10 mouse cellular contexts compared by ENCODE assay signal in the genomic region with DNA sequence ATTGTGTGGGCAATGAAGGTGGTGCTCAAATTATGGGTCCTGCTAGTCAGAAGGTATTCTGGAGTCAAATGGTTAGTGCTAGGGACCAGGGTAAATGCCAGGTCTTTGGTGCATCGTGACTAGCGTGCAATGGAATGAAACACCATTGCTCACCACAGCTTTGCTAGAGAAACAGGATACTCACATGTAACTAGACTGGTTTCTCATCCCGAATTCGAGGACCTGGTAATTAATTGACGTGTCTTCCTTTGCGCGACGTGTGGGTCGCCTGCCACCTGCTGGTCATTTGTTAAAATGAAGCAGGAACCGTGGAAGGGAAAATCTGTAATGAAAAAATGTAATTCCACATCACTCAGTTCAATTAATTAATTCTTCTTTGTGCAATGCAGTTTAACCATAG. TPM values are rescaled to one million over a fixed set of nuclear protein-coding genes. Genes with fewer than 3 reads are reported as not detected.
DNase-seq lines count a peak whose midpoint lies in the region; ATAC-seq and TF ChIP-seq lines count a peak whose summit lies in the region.
"Had no signal": no experiment of that assay in that cellular context is flagged by ENCODE, and none has a peak within 500 bp of the region (broad histone marks: within the 10 kb centered on the region; RNA-seq: fewer than 3 reads in every experiment).

No protein-coding gene starts in this region.

- no peak overlapping the region for H3K27ac ChIP-seq in liver, embryonic 12.5 days
- no peak overlapping the region for H3K27ac ChIP-seq in limb, embryonic 14.5 days (replicated peaks; ENCODE audit: low read depth, low read length)
- no peak overlapping the region for H3K27ac ChIP-seq in neural tube, embryonic 13.5 days (replicated peaks)

- WGBS in liver, embryonic 12.5 days (ENCODE audit: insufficient replicate concordance): 3% methylated on average over 10 of the region's 10 CpGs
- WGBS in limb, embryonic 14.5 days: 2% methylated on average over 10 of the region's 10 CpGs
- 1% methylated on average over 10 of the region's 10 CpGs for WGBS in neural tube, embryonic 13.5 days

- DNase-seq in liver: peak; percentile 11
- DNase-seq in ZHBTc4 (ENCODE audit: low read depth, low spot score): peak; percentile 56
- peak; percentile 35 to 68 for DNase-seq in cerebellum, postnatal 4 days (ENCODE audit: low spot score in 2 of 2)
- peak; percentile 36 to 47 for DNase-seq in heart, postnatal 36 days
- peak; percentile 13 for DNase-seq in limb, embryonic 14.5 days (ENCODE audit: low spot score)
- DNase-seq in T-cell, adult 2 months (ENCODE audit: low spot score): no peak

- no peaks in the 10 kb centered on the region for H3K9me3 ChIP-seq in liver, embryonic 12.5 days (replicated peaks)
- no peaks in the 10 kb centered on the region for H3K9me3 ChIP-seq in limb, embryonic 14.5 days (ENCODE audit: control insufficient read depth, low read length)
- H3K9me3 ChIP-seq in neural tube, embryonic 13.5 days: no peaks in the 10 kb centered on the region

- no peaks in the 10 kb centered on the region for H3K4me1 ChIP-seq in liver, embryonic 12.5 days
- no peaks in the 10 kb centered on the region for H3K4me1 ChIP-seq in limb, embryonic 14.5 days (ENCODE audit: control insufficient read depth, insufficient read depth, low read length)
- peaks cover 20% of the 10 kb centered on the region for H3K4me1 ChIP-seq in neural tube, embryonic 13.5 days (replicated peaks)

- intact Hi-C loops in heart, postnatal 36 days (cut with DNase I): loop anchor here (1.0 to 2.0 kb wide), 2 partner anchors 409 to 479 kb away; no protein-coding TSS in a partner anchor

- H3K4me2 ChIP-seq in liver, embryonic 12.5 days: no peak overlapping the region
- no peak overlapping the region for H3K4me2 ChIP-seq in limb, embryonic 14.5 days (replicated peaks; ENCODE audit: low read depth, low read length, severe bottlenecking)
- peak overlapping the region; percentile 39 for H3K4me2 ChIP-seq in neural tube, embryonic 13.5 days

- ATAC-seq in liver, embryonic 12.5 days: no peak
- no peak for ATAC-seq in limb, embryonic 14.5 days (ENCODE audit: low FRiP score, low read depth)
- ATAC-seq in neural tube, embryonic 13.5 days (ENCODE audit: low read depth): peak; percentile 20; the same call in 1 of the 2 replicates

- H3K36me3 ChIP-seq in liver, embryonic 12.5 days: no peaks in the 10 kb centered on the region
- no peaks in the 10 kb centered on the region for H3K36me3 ChIP-seq in limb, embryonic 14.5 days (ENCODE audit: control insufficient read depth, insufficient read depth, low read length)
- no peaks in the 10 kb centered on the region for H3K36me3 ChIP-seq in neural tube, embryonic 13.5 days

- TF ChIP-seq POLR2A in limb, embryonic 14.5 days (IDR thresholded peaks at IDR 0.05; ENCODE audit: borderline replicate concordance, extremely low read depth, insufficient read depth, insufficient read length): no peak

- H3K4me3 ChIP-seq in liver, embryonic 12.5 days: no peak overlapping the region
- no peak overlapping the region for H3K4me3 ChIP-seq in limb, embryonic 14.5 days (replicated peaks; ENCODE audit: low read length)
- no peak overlapping the region for H3K4me3 ChIP-seq in neural tube, embryonic 13.5 days
- H3K4me3 ChIP-seq: erythroblast, embryonic 14.5 days had no signal

- H3K27me3 ChIP-seq in liver, embryonic 12.5 days (replicated peaks): peaks cover 44% of the 10 kb centered on the region
- peaks cover 43% of the 10 kb centered on the region for H3K27me3 ChIP-seq in limb, embryonic 14.5 days (ENCODE audit: control insufficient read depth, insufficient read depth, low read length)
- peaks cover 35% of the 10 kb centered on the region for H3K27me3 ChIP-seq in neural tube, embryonic 13.5 days

- no peak overlapping the region for H3K9ac ChIP-seq in liver, embryonic 12.5 days
- no peak overlapping the region for H3K9ac ChIP-seq in limb, embryonic 14.5 days (ENCODE audit: low read depth, low read length, severe bottlenecking)
- no peak overlapping the region for H3K9ac ChIP-seq in neural tube, embryonic 13.5 days

RNA-seq across cellular contexts. Expression of a gene that starts 10.5 kb away (rescaled TPM):
- 0.29 and 0.33 TPM in 2 replicates for polyA plus RNA-seq in liver, embryonic 12.5 days (2016; fragmentation: Nextera tagmentation; extraction: Ambion mirVana)
- total RNA-seq in heart, postnatal 36 days (2021): not detected
- 0.40 and 0.55 TPM in 2 replicates for polyA plus RNA-seq in limb, embryonic 14.5 days (2012; rRNA removed)
- polyA plus RNA-seq in limb, embryonic 14.5 days (2014; fragmentation: Nextera tagmentation; extraction: Ambion mirVana): 0.23 and 0.36 TPM in 2 replicates
- 12.9 and 21.2 TPM in 2 replicates for polyA plus RNA-seq in neural tube, embryonic 13.5 days (2015; fragmentation: Nextera tagmentation; extraction: Ambion mirVana)
- polyA plus RNA-seq: erythroblast, embryonic 14.5 days; liver, embryonic 16.5 days had no signal

RNA-seq across cellular contexts. Expression of a gene that starts 17.6 kb away (rescaled TPM):
- 12.0 and 13.4 TPM in 2 replicates for polyA plus RNA-seq in liver, embryonic 12.5 days (2016; fragmentation: Nextera tagmentation; extraction: Ambion mirVana)
- 1 to 10 TPM; 3.5 to 4.6 TPM for total RNA-seq in heart, postnatal 36 days (2021)
- not detected in 2 replicates for polyA plus RNA-seq in limb, embryonic 14.5 days (2012; rRNA removed)
- polyA plus RNA-seq in limb, embryonic 14.5 days (2014; fragmentation: Nextera tagmentation; extraction: Ambion mirVana): not detected in 2 replicates
- polyA plus RNA-seq in neural tube, embryonic 13.5 days (2015; fragmentation: Nextera tagmentation; extraction: Ambion mirVana): not detected in 2 replicates
- polyA plus RNA-seq: erythroblast, embryonic 14.5 days had no signal

Comparison
In these comparisons a context has a peak if more than half of its experiments do, and no peak if none do; other contexts are left out.
1. RNA of a gene that starts 17.6 kb away (polyA plus RNA-seq): 12.0 to 13.4 TPM in liver, embryonic 12.5 days; not detected in neural tube, embryonic 13.5 days and not detected in limb, embryonic 14.5 days; every median in the first group is over 10 times any median in the second.